Mouse (Mus musculus) midbrain, embryonic 16.5 days (tissue): ENCODE measurements around the gene Chil5. TPM values are rescaled to one million over a fixed set of nuclear protein-coding genes. Genes with fewer than 3 reads are reported as not detected.
"Not testable (repeated sequence)": the region's sequence is repeated elsewhere in the genome, so short reads cannot be mapped to it uniquely, and the experiment has no call there.

Source experiments
- ATAC-seq: fragments of 200-750 bp; cut with Nextera tagmentation; 2 replicates; pipeline ENCODE4 v1.8.0; 2017; ENCODE audit warnings: moderate TSS enrichment
- H3K27ac ChIP-seq: fragments of 300-500 bp; sonication (generic); 2 replicates; pipeline ENCODE4 v1.5.1; 2014; ENCODE audit warnings: mild to moderate bottlenecking, low read length, mixed read lengths
- H3K27me3 ChIP-seq: fragments of 300-500 bp; sonication (generic); 2 replicates; pipeline ENCODE4 v1.6.1; 2014; ENCODE audit warnings: low read depth, low read length, mixed read lengths; ENCODE audit not compliant: control insufficient read depth, insufficient read depth
- H3K36me3 ChIP-seq: fragments of 300-500 bp; sonication (generic); 2 replicates; pipeline ENCODE4 v1.6.1; 2014; ENCODE audit warnings: mild to moderate bottlenecking, low read length, moderate library complexity, mixed read lengths; ENCODE audit not compliant: control insufficient read depth, insufficient read depth
- H3K4me1 ChIP-seq: fragments of 300-500 bp; sonication (generic); 2 replicates; pipeline ENCODE4 v1.6.1; 2014; ENCODE audit warnings: mild to moderate bottlenecking, low read length, mixed read lengths; ENCODE audit not compliant: control insufficient read depth, insufficient read depth
- H3K4me2 ChIP-seq: fragments of 300-500 bp; sonication (generic); 2 replicates; pipeline ENCODE4 v1.6.1; 2014; ENCODE audit warnings: mild to moderate bottlenecking, low read length, mixed read lengths
- H3K4me3 ChIP-seq: fragments of 300-500 bp; sonication (generic); 2 replicates; pipeline ENCODE4 v1.5.1; 2014; ENCODE audit warnings: low read depth, mild to moderate bottlenecking, low read length, moderate library complexity, mixed read lengths
- H3K9ac ChIP-seq: fragments of 300-500 bp; sonication (generic); 2 replicates; pipeline ENCODE4 v1.6.1; 2014; ENCODE audit warnings: low read depth, low read length, mixed read lengths
- H3K9me3 ChIP-seq: fragments of 300-500 bp; sonication (generic); replicated peaks from 2 replicates; pipeline ENCODE4 v1.6.1; 2014; ENCODE audit warnings: mild to moderate bottlenecking, low read length, mixed read lengths; ENCODE audit not compliant: control insufficient read depth, poor library complexity, severe bottlenecking
- WGBS: fragments of 180-500 bp; shearing (Covaris S2); extraction: QIAGEN DNeasy Blood & Tissue Kit; methylation state at CpG from one replicate; pipeline ENCODE4 v1.1.7; 2014; 5-methylcytosine and 5-hydroxymethylcytosine counted together
- polyA plus RNA-seq: library from polyadenylated mRNA; unstranded; fragments of >200 nt; fragmentation: Nextera tagmentation; extraction: Ambion mirVana; gene quantifications from 2 replicates; pipeline ENCODE4 v1.2.1, GENCODE M21; 2015

Gene Chil5
- polyA plus RNA-seq, 1 experiment from 2014 or later: not detected

- H3K9me3 ChIP-seq, H3K9ac ChIP-seq, H3K36me3 ChIP-seq, H3K27ac ChIP-seq, ATAC-seq, H3K4me2 ChIP-seq, H3K4me3 ChIP-seq, H3K27me3 ChIP-seq: not testable (repeated sequence)
- 74% methylated on average over 9 of the region's 10 CpGs for WGBS
- H3K4me1 ChIP-seq: peaks cover 10% of the 10 kb centered on the region
These were observed 29.3 kb downstream of the Chil5 start for GRCm38 (mm10) chr3:106003360-106003759.

DNA sequence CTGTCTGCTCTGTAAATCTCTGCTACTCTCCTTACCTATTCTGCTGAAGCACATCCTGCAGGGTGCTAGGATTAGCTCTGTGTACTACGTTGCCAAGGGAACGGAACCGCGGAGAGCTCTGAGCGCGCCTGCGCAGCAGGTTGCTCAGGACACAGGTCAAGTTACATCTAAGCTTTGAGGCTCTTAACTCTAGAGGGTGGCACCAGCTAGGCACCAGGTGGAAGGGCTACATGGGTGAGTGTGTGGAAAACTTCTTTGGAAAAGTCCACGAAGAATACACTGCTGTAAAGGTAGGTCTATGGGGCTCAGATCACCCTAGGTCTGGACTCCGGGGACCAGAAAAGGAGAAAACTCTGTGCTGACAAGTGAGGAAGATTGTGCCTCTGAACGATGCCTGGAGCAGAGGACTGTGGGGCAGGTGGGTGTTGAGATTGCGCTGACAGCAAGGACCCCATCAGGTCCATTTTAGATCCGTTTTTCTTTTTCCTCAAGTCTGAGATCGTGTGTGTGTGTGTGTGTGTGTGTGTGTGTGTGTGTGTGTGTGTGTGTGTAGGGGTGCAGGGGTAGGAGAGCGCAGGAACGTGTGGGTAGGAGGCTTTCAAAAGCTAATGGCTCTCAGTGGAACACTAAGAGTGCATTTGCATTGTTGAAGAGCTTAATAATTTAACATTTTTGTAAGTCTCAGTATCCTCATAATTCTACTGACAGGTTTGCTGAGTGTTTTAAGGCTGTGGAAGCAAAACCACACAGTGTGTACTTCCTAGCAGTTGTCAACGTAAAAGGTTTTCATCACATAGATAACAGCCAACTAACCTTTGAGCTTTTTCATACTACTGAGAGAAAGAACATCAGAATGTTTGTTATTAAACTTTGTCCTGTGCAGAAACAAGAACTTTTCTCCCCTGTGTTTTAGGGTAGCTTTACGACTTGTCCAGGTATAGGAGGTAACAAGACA lies 30.9 kb downstream of the Chil5 start:
- peak; percentile 99 for ATAC-seq
- H3K9me3 ChIP-seq: no peaks in the 10 kb centered on the region
- H3K9ac ChIP-seq: peak overlapping the region; percentile 47; the same call in 1 of the 2 replicates
- H3K36me3 ChIP-seq: no peaks in the 10 kb centered on the region
- H3K4me2 ChIP-seq: peak overlapping the region; percentile 72
- WGBS: 20% methylated on average over 16 of the region's 17 CpGs
- no peaks in the 10 kb centered on the region for H3K27me3 ChIP-seq
- no peak overlapping the region for H3K27ac ChIP-seq
- H3K4me1 ChIP-seq: peaks cover 10% of the 10 kb centered on the region
- H3K4me3 ChIP-seq: peak overlapping the region; percentile 37

DNA sequence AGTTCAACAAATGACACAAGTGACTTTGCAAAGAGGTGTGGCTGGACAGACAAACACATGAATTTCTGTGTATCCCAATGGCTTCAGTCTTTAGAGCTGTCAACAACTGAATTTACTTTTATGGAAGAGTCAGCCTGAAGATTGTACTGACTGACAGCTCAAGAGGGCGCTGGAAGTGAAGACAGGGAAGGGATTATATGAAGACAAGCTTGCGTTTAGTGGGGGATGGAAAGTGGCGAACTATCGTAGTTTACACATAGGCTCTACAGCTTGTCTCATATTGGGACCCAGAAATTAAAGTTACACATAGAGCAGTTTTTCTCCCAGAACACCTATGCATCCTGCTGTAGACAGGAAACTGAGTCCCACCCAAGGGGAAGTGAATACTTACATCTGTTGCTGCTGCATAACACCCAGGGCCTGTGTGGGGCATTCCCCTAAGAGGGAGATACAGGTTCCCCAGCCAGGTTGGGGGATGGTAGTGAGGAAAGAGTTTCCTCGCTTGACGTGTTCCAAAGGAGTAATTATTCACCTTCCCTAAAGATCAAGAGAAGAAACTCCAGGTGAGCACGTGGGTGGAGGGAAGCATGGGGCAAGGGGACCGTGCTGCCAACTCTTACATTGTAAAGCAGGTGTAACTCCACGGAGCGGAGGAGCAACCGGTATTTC lies 31.8 kb downstream of the Chil5 start:
- H3K4me3 ChIP-seq: peak overlapping the region; percentile 37
- H3K4me1 ChIP-seq: peaks cover 10% of the 10 kb centered on the region
- no peaks in the 10 kb centered on the region for H3K27me3 ChIP-seq
- H3K27ac ChIP-seq: no peak overlapping the region
- 16% methylated on average over 11 of the region's 11 CpGs for WGBS
- H3K4me2 ChIP-seq: peak overlapping the region; percentile 72
- H3K9ac ChIP-seq: peak overlapping the region; percentile 47; the same call in 1 of the 2 replicates
- no peaks in the 10 kb centered on the region for H3K9me3 ChIP-seq
- no peaks in the 10 kb centered on the region for H3K36me3 ChIP-seq
- peak; percentile 64 for ATAC-seq

GRCm38 (mm10) chr3:105994730-105995129 lies 37.9 kb downstream of the Chil5 start:
- no peak overlapping the region for H3K27ac ChIP-seq
- no peak overlapping the region for H3K4me2 ChIP-seq
- H3K9me3 ChIP-seq: no peaks in the 10 kb centered on the region
- 77% methylated on average over 2 of the region's 2 CpGs for WGBS
- H3K9ac ChIP-seq: no peak overlapping the region
- no peaks in the 10 kb centered on the region for H3K36me3 ChIP-seq
- H3K27me3 ChIP-seq: no peaks in the 10 kb centered on the region
- ATAC-seq: no peak
- H3K4me1 ChIP-seq: no peaks in the 10 kb centered on the region
- no peak overlapping the region for H3K4me3 ChIP-seq

DNA sequence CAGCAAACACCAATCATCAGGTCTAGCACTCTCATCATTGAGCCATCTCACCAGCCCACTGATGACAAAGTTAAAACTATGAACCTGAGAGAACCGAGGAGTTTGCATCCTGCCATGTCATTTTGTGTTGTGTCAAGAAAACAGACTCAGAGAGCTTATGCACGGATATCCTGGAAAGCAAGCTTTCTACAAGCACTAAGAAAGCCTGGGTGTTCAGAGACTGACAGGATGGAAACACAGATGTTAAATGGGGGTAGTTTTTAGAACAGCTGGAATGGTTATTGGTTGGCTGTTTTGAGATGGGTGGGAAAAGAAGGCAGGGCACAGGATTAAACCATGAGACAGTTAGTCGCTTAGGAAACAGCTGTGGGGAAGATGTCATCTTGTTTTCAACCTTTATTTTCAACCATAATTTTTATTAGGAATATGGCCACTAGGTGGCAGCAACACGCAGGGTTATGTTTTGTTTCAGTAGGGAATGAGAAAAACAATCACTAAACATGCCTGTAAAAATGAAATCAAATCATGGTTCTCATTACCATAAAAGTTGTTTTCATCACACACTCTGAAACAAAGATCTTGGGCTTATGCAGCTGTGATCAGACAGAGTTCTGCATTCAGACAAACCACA lies 40.8 kb downstream of the Chil5 start:
- Histone ChIP-seq H3K9me3 (no peaks in the 10 kb centered on the region), H3K9ac (no peak overlapping the region), H3K27ac (no peak overlapping the region), H3K4me3 (no peak overlapping the region), H3K4me1 (no peaks in the 10 kb centered on the region), H3K27me3 (no peaks in the 10 kb centered on the region), H3K36me3 (no peaks in the 10 kb centered on the region), H3K4me2 (no peak overlapping the region)
- peak; percentile 51; the same call in 1 of the 2 replicates for ATAC-seq
- 33% methylated on average over 4 of the region's 4 CpGs for WGBS

GRCm38 (mm10) chr3:105989611-105990010 lies 43.0 kb downstream of the Chil5 start:
- H3K36me3 ChIP-seq, H3K4me1 ChIP-seq, H3K27me3 ChIP-seq, H3K4me2 ChIP-seq, H3K9ac ChIP-seq, ATAC-seq, H3K27ac ChIP-seq, H3K4me3 ChIP-seq, H3K9me3 ChIP-seq: not testable (repeated sequence)
- 33% methylated on average over 5 of the region's 5 CpGs for WGBS

GRCm38 (mm10) chr3:105974174-105974573 lies 58.4 kb downstream of the Chil5 start:
- H3K9ac ChIP-seq: no peak overlapping the region
- H3K9me3 ChIP-seq: no peaks in the 10 kb centered on the region
- H3K4me1 ChIP-seq: no peaks in the 10 kb centered on the region
- no peak overlapping the region for H3K4me3 ChIP-seq
- no peak for ATAC-seq
- no peak overlapping the region for H3K27ac ChIP-seq
- H3K4me2 ChIP-seq: no peak overlapping the region
- 77% methylated on average over 2 of the region's 2 CpGs for WGBS
- H3K36me3 ChIP-seq: peaks cover 2% of the 10 kb centered on the region
- H3K27me3 ChIP-seq: no peaks in the 10 kb centered on the region

GRCm38 (mm10) chr3:105973411-105973810 lies 59.2 kb downstream of the Chil5 start, which contains the start of gene Ovgp1:
Ovgp1 (plus strand) TSS chr3:105973711.
- Histone ChIP-seq H3K27me3 (no peaks in the 10 kb centered on the region), H3K9me3 (no peaks in the 10 kb centered on the region), H3K4me1 (no peaks in the 10 kb centered on the region), H3K9ac (no peak within 1 kb of the TSS), H3K4me2 (no peak within 1 kb of the TSS), H3K36me3 (peaks cover 6% of the 10 kb centered on the region), H3K4me3 (no peak within 1 kb of the TSS), H3K27ac (no peak within 1 kb of the TSS)
- ATAC-seq: no peak
- 78% methylated on average over 3 of the region's 3 CpGs for WGBS
